Mouse (Mus musculus) neural tube, embryonic 15.5 days (tissue): Measurements from ENCODE around the gene Gm20503. TPM values are rescaled to one million over a fixed set of nuclear protein-coding genes. Genes with fewer than 3 reads are reported as not detected.

ENCODE experiments used
- polyA plus RNA-seq: library from polyadenylated mRNA; unstranded; fragments of >200 nt; fragmentation: Nextera tagmentation; extraction: Ambion mirVana; gene quantifications from 2 replicates; pipeline ENCODE4 v1.2.1, GENCODE M21; 2015

Gm20503 gene
- polyA plus RNA-seq, 1 experiment from 2014 or later = 8.2 TPM

Other genes starting within 250 kb of the Gm20503 start
- gene Olfr267, start 215.5 kb upstream of the Gm20503 start, polyA plus RNA-seq = not detected in 2 replicates
- gene Ecpas, start 90.5 kb upstream of the Gm20503 start, polyA plus RNA-seq = 33.0 and 34.5 TPM in 2 replicates
- 1.8 and 2.1 TPM in 2 replicates for gene Zkscan16, start 59.6 kb upstream of the Gm20503 start, polyA plus RNA-seq
- 4.3 and 14.8 TPM in 2 replicates for gene Ptgr1, start 16.1 kb upstream of the Gm20503 start, polyA plus RNA-seq
- 8.2 and 9.4 TPM in 2 replicates for gene Dnajc25, start 8.1 kb upstream of the Gm20503 start, polyA plus RNA-seq
- gene Gng10, start 31.9 kb downstream of the Gm20503 start, polyA plus RNA-seq = 180 and 198 TPM in 2 replicates
- 0.05 and 0.10 TPM in 2 replicates for gene AI481877, start 135.8 kb downstream of the Gm20503 start, polyA plus RNA-seq
- gene Ugcg, start 186.0 kb downstream of the Gm20503 start, polyA plus RNA-seq = 16.3 and 16.7 TPM in 2 replicates